Mouse (Mus musculus) adrenal gland, postnatal 25 days (tissue): ENCODE measurements around the gene Gna13. TPM values are rescaled to one million over a fixed set of nuclear protein-coding genes. Genes with fewer than 3 reads are reported as not detected.
A peak's percentile ranks its signal among the peaks of the same experiment; 100 is the strongest.

Source experiments
- DNase-seq: peaks from one replicate; pipeline ENCODE4 v3.0.0; 2021; ENCODE audit warnings: mixed read lengths
- total RNA-seq: library from RNA; stranded (reverse); gene quantifications from 2 replicates; pipeline ENCODE4 v1.2.3, GENCODE M21; 2021

The Gna13 gene
- total RNA-seq, 1 experiment from 2014 or later = 68.3 TPM

- DNase-seq = no peak
Observed at GRCm38 (mm10) chr11:109349652-109350316, 12.8 kb upstream of the Gna13 start.

DNA sequence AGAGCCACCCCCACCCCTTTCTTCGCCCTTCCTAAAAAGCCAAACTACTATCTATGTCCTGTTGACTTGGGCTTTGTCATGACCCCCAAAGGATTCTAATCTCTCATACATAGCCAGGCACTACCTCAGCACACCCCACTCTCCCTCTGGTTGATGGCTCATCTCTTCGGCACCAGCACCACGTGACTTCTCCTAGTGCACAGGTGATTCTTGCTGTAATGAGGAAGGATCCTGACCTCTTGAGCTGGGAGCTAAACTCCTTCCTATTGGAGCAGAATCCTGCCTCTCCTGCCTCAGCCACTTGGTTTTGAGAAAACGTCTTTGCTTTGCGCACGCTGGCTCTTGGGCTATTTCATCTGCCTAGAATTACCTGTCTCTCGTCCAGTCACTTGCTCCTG lies 12.3 kb upstream of the Gna13 start:
- DNase-seq = no peak

GRCm38 (mm10) chr11:109351489-109351888 lies 11.1 kb upstream of the Gna13 start:
- DNase-seq = no peak

GRCm38 (mm10) chr11:109353391-109354235 lies 9.0 kb upstream of the Gna13 start:
- DNase-seq = no peak

- DNase-seq = no peak
Observed at GRCm38 (mm10) chr11:109354236-109354613, 8.4 kb upstream of the Gna13 start.

- no peak for DNase-seq
Observed at GRCm38 (mm10) chr11:109355771-109356388, 6.8 kb upstream of the Gna13 start.

GRCm38 (mm10) chr11:109357171-109357570 lies 5.5 kb upstream of the Gna13 start:
- DNase-seq = no peak

GRCm38 (mm10) chr11:109358549-109358948 lies 4.1 kb upstream of the Gna13 start:
- DNase-seq = no peak

- DNase-seq = no peak
Observed at GRCm38 (mm10) chr11:109359043-109359752, 3.4 kb upstream of the Gna13 start.

- DNase-seq = no peak
Observed at GRCm38 (mm10) chr11:109360102-109360501, 2.5 kb upstream of the Gna13 start.

DNA sequence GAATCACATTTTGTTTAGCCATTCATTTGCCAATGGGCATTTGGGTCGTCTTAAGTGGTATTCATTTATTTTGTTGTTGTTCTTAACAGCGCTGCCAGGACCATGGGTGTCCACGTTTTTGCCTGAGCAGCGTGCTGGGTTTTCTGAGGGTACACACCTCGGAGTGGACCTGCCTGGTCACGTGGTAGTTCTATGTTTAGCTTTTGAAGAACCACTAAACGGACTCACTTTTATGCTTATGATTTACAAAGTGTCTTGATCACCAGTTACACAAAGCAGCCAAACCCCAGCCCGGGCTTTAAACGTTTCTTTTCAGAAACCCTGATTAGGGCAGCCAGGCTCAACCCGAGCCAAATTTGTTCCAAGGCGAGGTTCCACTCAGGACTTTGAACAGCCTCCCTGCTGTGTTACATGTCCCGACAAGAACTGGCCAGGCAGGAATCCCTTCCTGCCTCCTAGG lies 2.0 kb upstream of the Gna13 start:
- DNase-seq = no peak

- DNase-seq = no peak
Observed at GRCm38 (mm10) chr11:109361241-109361630, 1.4 kb upstream of the Gna13 start.

DNA sequence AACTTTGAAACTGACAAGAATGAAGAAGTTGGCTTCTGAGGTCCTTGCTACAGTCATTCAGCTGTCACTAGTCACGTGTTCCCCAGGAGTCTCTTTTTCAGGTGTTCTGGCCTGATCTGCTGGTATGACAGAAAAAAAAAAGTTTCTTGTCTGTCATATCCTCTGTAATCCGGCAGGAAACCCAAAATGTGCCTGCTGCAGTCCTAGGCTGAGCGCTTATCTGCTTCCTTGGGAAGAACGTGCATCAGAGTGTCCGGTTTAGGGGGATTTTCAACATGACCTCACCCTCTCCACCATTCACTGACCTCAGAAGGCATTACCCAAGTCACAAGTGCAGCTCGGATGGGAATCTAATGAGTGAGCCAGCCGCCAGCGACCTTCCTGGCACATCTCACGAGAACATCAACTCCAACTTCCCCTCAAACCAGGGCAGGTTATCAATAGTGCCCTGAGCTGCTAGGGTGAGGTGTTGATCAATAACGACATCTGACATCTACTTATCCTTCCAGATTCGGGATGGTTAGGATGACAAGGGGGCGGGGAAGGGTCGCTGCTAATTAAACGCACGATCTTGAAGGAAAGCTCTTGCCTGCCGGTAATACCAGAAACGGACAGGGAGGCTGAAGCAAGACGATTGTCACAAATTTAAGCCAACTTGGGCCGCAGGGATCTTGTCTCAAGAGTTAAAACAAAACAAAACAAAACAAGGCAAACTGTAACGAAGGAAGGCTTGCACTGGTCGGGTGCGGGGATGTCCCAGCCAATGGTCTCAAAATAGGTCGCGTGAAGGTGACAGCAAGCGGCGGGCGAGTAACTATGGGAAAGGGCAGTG lies 784 bp upstream of the Gna13 start:
- no peak for DNase-seq

- DNase-seq = peak; percentile 56
Observed at GRCm38 (mm10) chr11:109363191-109364133, 831 bp downstream of the Gna13 start.

DNA sequence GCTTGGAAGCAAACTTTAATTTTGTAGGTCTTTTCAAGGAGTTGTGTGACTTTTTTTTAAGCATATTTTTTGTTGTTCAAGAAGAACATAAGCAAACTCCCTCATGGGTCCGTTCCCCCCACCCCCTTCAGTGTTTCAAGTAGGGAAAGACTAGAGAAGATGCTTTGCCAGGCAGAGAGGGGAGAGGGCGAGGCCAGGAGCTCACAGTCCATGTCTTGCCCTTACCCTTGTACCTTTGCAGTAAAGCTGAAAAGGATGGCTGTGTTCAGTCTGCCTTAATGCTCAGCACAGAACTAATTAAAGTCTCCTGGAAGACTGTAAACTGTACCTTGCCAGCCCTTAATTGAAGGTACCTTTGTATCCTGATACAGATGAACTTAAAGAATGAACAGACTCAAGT lies 1.7 kb downstream of the Gna13 start:
- no peak for DNase-seq

- DNase-seq = no peak
Observed at GRCm38 (mm10) chr11:109364881-109365280, 2.2 kb downstream of the Gna13 start.

DNA sequence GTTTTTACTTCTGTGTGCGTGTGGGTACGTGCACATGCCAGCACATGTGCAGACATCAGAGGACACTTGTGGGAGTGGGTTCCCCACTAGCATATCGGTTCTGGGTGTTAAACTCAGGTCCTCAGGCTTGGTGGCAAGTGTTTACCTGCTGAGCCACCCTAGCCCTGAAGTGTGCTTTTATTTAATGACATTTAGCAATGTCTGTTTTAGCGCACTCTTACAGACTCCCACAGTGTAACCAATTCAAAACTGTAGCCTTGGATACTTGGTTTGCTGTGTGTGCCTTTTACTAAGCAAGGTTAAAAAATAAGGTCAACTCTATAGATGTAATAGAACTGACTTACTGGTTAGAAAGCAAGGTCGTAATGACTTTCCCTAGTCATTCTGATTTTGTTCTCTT lies 3.2 kb downstream of the Gna13 start:
- DNase-seq = no peak

DNA sequence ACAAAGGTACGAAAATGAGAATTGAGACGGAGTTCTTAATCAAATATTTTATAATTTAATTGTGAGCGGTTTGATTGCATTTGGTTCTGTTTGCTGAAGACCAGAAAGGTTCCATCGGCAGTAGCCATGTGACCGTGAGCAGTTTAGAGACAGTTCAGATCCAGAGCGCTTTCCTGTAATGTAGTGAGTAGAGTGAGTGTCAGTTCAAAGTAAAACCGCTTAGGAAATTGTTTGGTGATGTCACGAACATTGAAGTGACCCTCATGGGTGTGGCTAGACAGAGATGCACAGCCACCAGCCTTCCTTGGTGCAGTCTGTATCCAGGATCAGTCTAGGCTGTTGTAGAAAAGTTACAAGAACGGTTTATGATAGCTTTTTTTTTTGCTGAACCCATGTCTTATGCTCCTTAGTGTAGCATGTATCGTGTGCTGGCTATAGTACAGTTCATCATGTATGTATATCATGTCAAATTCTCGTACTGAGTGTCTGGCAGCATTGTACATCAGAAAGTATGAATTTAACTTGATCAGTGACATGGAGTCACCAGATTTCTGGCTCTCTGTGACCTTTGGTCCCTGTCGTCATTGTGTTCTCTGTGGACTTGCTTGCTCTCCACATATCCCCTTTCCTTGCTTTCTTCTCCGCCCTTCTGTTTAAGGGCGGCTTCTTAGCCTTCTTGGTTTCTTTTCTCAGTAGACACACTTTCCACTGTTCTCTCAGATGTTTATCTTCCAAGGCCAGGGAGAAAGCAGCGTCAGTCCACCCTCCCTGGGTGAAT lies 4.4 kb downstream of the Gna13 start:
- DNase-seq = no peak

DNA sequence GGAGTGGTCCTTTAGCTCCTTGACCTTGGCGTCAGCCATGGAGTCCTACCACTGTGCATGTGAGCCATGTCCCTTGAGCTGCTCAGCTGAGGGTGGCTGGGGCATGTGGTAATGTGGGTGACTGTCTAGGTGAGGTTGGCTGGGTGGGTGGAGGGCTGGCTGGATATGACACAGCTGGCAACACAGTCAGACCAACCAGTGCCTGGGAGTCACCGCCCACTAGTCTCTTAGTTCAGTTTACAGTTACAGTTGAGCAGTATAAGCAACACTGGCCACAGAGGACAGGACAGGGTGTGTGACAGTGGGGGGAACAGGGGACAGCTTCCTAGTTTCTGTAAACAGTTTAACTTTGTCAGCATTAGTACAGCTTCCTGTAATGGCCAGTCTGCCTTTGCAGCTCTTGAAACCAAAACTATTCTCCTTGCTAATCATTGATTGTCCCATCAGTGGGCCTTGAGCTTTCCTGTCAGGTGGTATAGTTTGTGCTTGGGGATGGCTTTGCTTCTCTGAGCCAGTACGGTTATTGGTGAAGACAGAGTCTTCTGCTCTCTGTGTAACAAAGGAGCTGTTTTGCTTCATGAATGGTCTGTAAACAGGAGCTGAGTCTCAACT lies 6.5 kb downstream of the Gna13 start:
- DNase-seq = no peak
